Mouse (Mus musculus) stomach, postnatal 0 days (tissue): ENCODE measurements at regions not wholly inside any gene's neighbourhood (a gene's known extent, or its start where the extent isn't known, plus 50 kb on each side); places are given as distances from the start of the nearest gene placed in this dataset.

Source experiments
- CTCF ChIP-seq: IDR thresholded peaks from 2 replicates; pipeline ENCODE4 v1.5.1; 2016; ENCODE audit warnings: antibody characterized with exemption, low read depth, mild to moderate bottlenecking, moderate library complexity
- EP300 ChIP-seq: optimal IDR thresholded peaks from 2 replicates; pipeline ENCODE3; 2016; ENCODE audit warnings: antibody characterized with exemption

DNA sequence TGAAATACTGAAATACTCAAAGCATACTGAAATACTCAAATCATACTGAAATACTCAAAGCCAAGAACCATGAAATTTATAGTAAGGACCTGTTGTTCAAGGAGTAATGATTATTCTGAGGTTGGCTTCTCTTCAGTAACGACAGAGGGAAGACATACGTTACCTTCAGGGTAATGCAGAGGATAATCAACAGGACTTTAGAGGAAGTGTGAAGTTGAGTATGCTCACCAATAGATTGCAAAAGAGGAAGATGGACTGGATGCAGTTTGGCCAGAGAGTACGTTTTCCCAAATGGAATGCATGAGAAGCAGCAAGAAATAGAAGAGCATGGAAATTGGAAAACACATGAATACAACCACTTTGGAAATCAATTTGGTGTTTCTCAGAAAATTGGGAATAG, 79.1 kb upstream of the Pdc start:
- TF ChIP-seq CTCF (no peak), EP300 (no peak)
